Mouse (Mus musculus) midbrain, postnatal 0 days (tissue): ENCODE data around the gene Hexdc. TPM values are rescaled to one million over a fixed set of nuclear protein-coding genes. Genes with fewer than 3 reads are reported as not detected.

ENCODE experiments used
- ATAC-seq: fragments of 200-750 bp; cut with Nextera tagmentation; 2 replicates; pipeline ENCODE4 v1.8.0; 2017; ENCODE audit warnings: moderate number of reproducible peaks, mild to moderate bottlenecking, moderate TSS enrichment, moderate library complexity; ENCODE audit not compliant: low FRiP score
- DNase-seq: peaks from one replicate; pipeline ENCODE4 v3.0.0-alpha.2; 2015; ENCODE audit warnings: low spot score
- H3K27ac ChIP-seq: fragments of 300-500 bp; sonication (generic); 2 replicates; pipeline ENCODE4 v1.5.1; 2014; ENCODE audit warnings: low read depth, mild to moderate bottlenecking, low read length, mixed read lengths
- H3K27me3 ChIP-seq: fragments of 300-500 bp; sonication (generic); 2 replicates; pipeline ENCODE4 v1.6.1; 2014; ENCODE audit warnings: low read length, control low read depth, mixed read lengths; ENCODE audit not compliant: insufficient read depth
- H3K36me3 ChIP-seq: fragments of 300-500 bp; sonication (generic); 2 replicates; pipeline ENCODE4 v1.6.1; 2014; ENCODE audit warnings: low read length, control low read depth, mixed read lengths; ENCODE audit not compliant: insufficient read depth
- H3K4me1 ChIP-seq: fragments of 300-500 bp; sonication (generic); 2 replicates; pipeline ENCODE4 v1.6.1; 2014; ENCODE audit warnings: mild to moderate bottlenecking, control low read depth, antibody characterized with exemption, low read length, mixed read lengths; ENCODE audit not compliant: insufficient read depth
- H3K4me2 ChIP-seq: fragments of 300-500 bp; sonication (generic); 2 replicates; pipeline ENCODE4 v1.6.1; 2014; ENCODE audit warnings: low read depth, mild to moderate bottlenecking, low read length, mixed read lengths; ENCODE audit not compliant: poor library complexity, severe bottlenecking
- H3K4me3 ChIP-seq: fragments of 300-500 bp; sonication (generic); 2 replicates; pipeline ENCODE4 v1.5.1; 2014; ENCODE audit warnings: low read depth, mild to moderate bottlenecking, low read length, moderate library complexity
- H3K9ac ChIP-seq: fragments of 300-500 bp; sonication (generic); replicated peaks from 2 replicates; pipeline ENCODE4 v1.6.1; 2014; ENCODE audit warnings: mild to moderate bottlenecking, low read length, moderate library complexity, mixed read lengths; ENCODE audit not compliant: poor library complexity, severe bottlenecking
- H3K9me3 ChIP-seq: fragments of 300-500 bp; sonication (generic); 2 replicates; pipeline ENCODE4 v1.6.1; 2016; ENCODE audit warnings: low read length, control low read depth
- CTCF ChIP-seq: IDR thresholded peaks from 2 replicates; pipeline ENCODE4 v1.5.1; 2016; ENCODE audit warnings: antibody characterized with exemption, mild to moderate bottlenecking
- WGBS: fragments of 180-500 bp; shearing (Covaris S2); extraction: QIAGEN DNeasy Blood & Tissue Kit; methylation state at CpG from one replicate; pipeline ENCODE4 v1.1.7; 2014; 5-methylcytosine and 5-hydroxymethylcytosine counted together
- polyA plus RNA-seq: library from polyadenylated mRNA; unstranded; fragments of >200 nt; fragmentation: Nextera tagmentation; extraction: Ambion mirVana; gene quantifications from 2 replicates; pipeline ENCODE4 v1.2.1, GENCODE M21; 2015
- total RNA-seq: library from RNA; depleted of rRNA; stranded (reverse); fragments of >200 nt; gene quantifications from 2 replicates; pipeline ENCODE4 v1.2.3, GENCODE M21; 2014; rRNA removed

Hexdc gene
- total and polyA plus RNA-seq, 2 experiments from 2014 or later = 38.1 to 87.4 TPM

DNA sequence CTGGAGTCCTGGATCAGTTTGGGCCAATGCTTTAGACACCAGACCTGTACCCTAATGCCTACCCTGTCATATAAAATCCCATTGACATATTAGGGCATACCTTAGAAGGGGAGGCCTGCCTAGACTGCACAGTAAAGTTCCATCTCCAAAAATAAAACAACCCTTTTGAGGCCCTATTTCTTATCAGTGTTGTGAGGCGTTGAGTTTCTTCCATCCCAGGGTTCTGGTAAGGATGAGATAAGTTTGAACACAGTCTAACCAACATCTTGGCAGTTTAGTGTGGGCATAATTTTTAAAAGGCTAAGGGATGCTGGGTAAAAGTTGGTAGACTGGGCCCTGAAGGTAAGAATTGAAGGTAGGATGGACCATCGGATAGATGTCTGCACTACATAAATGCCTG, 35.4 kb downstream of the Hexdc start:
- WGBS = 100% methylated on average over 2 of the region's 2 CpGs
- DNase-seq (no peak), ATAC-seq (no peak)
- H3K4me1 ChIP-seq = peaks cover 8% of the 10 kb centered on the region; the same call in 1 of the 2 replicates
- H3K27me3 ChIP-seq = no peaks in the 10 kb centered on the region
- no peak overlapping the region for H3K4me2 ChIP-seq
- H3K27ac ChIP-seq = no peak overlapping the region
- H3K36me3 ChIP-seq = peaks cover 16% of the 10 kb centered on the region
- no peak overlapping the region for H3K9ac ChIP-seq
- H3K4me3 ChIP-seq = no peak overlapping the region
- TF ChIP-seq CTCF = no peak
- H3K9me3 ChIP-seq = no peaks in the 10 kb centered on the region

DNA sequence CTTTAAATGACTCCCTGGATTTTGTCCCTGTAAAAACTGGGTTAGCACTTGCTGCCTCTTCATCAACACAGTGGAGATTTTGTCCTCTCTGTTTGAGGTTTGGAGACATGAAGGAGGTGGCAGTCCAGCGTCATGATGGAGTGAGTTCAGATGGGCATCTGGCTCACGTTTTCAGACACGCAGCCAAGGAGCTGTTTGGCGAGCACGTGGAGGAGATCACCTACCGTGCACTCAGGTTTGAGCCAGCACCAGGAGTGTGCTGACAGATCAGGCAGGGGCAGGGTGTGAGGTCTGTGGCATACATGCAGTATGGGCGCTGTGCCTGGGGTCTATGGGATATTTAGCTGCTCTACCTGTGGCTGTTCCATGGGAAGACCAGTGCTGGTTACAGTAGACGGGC, 46.0 kb downstream of the Hexdc start:
- no peak overlapping the region for H3K4me2 ChIP-seq
- ATAC-seq (no peak), DNase-seq (no peak)
- no peak overlapping the region for H3K4me3 ChIP-seq
- no peak for TF ChIP-seq CTCF
- H3K9me3 ChIP-seq = no peaks in the 10 kb centered on the region
- peaks cover 78% of the 10 kb centered on the region for H3K36me3 ChIP-seq
- WGBS = 95% methylated on average over 8 of the region's 8 CpGs
- H3K9ac ChIP-seq = no peak overlapping the region
- no peaks in the 10 kb centered on the region for H3K27me3 ChIP-seq
- no peaks in the 10 kb centered on the region for H3K4me1 ChIP-seq
- no peak overlapping the region for H3K27ac ChIP-seq

DNA sequence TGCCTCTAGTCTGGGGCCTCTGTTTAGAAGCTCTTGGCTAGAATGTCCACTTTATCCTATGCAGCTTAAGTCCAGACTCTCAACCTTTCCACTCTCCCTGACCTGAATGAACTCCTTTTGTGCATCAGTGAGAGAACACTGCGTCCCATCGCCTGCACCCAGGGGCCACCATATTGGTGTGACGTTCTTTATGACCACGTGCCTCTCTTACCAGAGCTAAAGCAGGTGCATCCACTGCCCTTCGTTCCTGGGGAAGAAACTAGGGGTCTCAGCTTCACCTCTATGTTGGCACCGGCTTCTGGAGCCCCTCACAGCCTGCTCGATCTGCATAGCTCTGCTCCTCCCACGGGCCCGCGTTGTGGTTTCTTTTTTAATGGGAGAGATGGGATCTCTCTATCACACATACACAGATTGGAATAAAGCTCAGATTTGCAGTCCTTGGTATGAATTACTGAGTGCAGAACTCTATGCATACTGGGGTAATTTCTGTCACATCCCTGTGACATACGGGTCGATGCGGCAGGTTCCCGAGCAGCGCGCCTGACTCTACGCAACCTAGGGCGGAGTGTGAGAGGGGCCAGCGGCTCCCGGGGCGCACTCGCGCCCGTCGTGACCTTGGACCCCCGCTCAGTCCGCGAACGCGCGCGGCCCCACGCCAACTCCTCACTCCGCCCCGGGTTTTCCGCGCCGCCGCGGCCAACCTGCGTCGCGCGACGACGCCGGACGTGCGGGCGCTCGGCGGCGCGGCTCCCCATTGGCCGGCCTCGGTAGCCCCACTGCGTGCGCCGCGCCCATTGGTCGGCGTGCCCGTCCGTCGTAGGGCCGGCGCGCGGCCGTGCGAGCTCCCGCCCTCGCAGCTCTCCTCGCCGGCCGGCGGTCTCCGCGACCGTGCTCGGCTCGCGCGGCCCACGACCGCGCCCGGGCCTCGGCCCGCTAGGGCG, 55.2 kb downstream of the Hexdc start, which contains the start of gene Foxk2:
TSS of gene Foxk2 (plus strand) at position 831 of the 941 bp plus-strand sequence.
- Histone ChIP-seq H3K27ac (peak within 1 kb of the TSS; percentile 93), H3K36me3 (peaks cover 15% of the 10 kb centered on the region), H3K4me3 (peak within 1 kb of the TSS; percentile 97), H3K4me2 (peak within 1 kb of the TSS; percentile 95), H3K9me3 (no peaks in the 10 kb centered on the region), H3K27me3 (no peaks in the 10 kb centered on the region), H3K9ac (peak within 1 kb of the TSS; percentile 98), H3K4me1 (peaks cover 5% of the 10 kb centered on the region; the same call in 1 of the 2 replicates)
- under 1% methylated on average over 60 of the region's 91 CpGs for WGBS
- ATAC-seq (peak; percentile 98), DNase-seq (peak; percentile 96)
- TF ChIP-seq CTCF = no peak

DNA sequence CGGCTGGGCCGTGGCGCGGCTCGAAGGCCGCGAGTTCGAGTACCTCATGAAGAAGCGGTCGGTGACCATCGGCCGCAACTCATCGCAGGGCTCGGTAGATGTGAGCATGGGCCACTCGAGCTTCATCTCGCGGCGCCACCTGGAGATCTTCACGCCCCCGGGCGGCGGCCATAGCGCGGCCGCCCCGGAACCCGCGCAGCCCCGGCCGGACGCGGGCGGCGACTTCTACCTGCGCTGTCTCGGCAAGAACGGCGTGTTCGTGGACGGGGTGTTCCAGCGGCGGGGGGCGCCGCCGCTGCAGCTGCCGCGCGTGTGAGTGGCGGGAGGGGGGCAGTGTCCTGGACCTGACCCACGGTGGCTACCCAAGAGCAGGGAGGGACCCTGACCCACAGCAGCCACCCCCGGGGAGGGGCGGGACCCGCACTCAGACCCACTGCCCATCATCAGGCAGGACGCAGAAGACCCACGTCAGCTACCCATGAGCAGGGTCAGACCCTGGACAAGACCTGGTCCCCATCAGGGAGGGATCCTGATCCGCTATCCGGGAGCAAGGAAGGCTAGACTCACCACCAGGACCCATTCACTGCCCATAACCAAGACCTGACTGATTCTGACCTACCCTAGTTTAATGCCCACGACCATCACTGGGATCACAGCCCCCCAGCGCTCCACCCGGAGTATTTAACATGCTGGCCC, 56.1 kb downstream of the Hexdc start:
- Histone ChIP-seq H3K4me1 (peaks cover 5% of the 10 kb centered on the region; the same call in 1 of the 2 replicates), H3K9me3 (no peaks in the 10 kb centered on the region), H3K4me3 (peak overlapping the region; percentile 97), H3K36me3 (peaks cover 6% of the 10 kb centered on the region), H3K27me3 (no peaks in the 10 kb centered on the region), H3K27ac (peak overlapping the region; percentile 92), H3K4me2 (peak overlapping the region; percentile 95), H3K9ac (peak overlapping the region; percentile 98)
- ATAC-seq = peak; percentile 17
- DNase-seq = peak; percentile 7
- TF ChIP-seq CTCF = no peak
- WGBS = under 1% methylated on average over 47 of the region's 60 CpGs

DNA sequence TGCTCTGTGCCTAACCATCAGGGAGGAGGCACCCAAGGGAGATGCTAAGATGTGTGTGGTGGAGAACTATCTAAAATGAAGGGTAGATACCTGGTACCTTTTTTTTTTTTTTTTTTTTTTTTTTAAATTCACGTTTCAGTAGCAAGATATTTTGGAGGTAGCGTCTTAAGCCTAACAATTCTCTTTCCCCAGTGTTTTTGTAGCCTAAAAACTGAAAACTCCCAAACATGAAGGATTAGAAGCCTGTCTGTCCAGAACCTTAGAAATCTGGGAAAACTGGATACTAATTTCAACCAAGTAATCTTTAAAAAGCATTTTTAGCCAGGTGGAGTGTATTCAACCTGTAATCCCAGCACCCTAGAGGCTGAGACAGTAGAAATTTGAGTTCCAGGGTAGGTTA, 56.8 kb downstream of the Hexdc start:
- Histone ChIP-seq H3K4me1 (peaks cover 5% of the 10 kb centered on the region; the same call in 1 of the 2 replicates), H3K9ac (peak overlapping the region; percentile 98), H3K9me3 (no peaks in the 10 kb centered on the region), H3K27ac (peak overlapping the region; percentile 92; the same call in 1 of the 2 replicates), H3K4me3 (peak overlapping the region; percentile 97), H3K36me3 (peaks cover 4% of the 10 kb centered on the region), H3K27me3 (no peaks in the 10 kb centered on the region), H3K4me2 (peak overlapping the region; percentile 95)
- WGBS = 64% methylated on average over 2 of the region's 2 CpGs
- ATAC-seq (no peak), DNase-seq (no peak)
- TF ChIP-seq CTCF = no peak

Other genes starting within 250 kb of the Hexdc start
- 116 and 122 TPM in 2 replicates for gene Csnk1d, start 213.1 kb upstream of the Hexdc start, total RNA-seq
- gene Csnk1d, start 213.1 kb upstream of the Hexdc start, polyA plus RNA-seq = 115 TPM in 2 replicates
- not detected in 2 replicates for gene Cd7, start 165.0 kb upstream of the Hexdc start, total RNA-seq
- not detected in 2 replicates for gene Cd7, start 165.0 kb upstream of the Hexdc start, polyA plus RNA-seq
- gene Sectm1b, start 140.9 kb upstream of the Hexdc start, total RNA-seq = not detected in 2 replicates
- gene Sectm1b, start 140.9 kb upstream of the Hexdc start, polyA plus RNA-seq = not detected in 2 replicates
- not detected in 2 replicates for gene Sectm1a, start 123.2 kb upstream of the Hexdc start, total RNA-seq
- not detected in 2 replicates for gene Sectm1a, start 123.2 kb upstream of the Hexdc start, polyA plus RNA-seq
- not detected in 2 replicates for gene Tex19.2, start 85.8 kb upstream of the Hexdc start, total RNA-seq
- not detected in 2 replicates for gene Tex19.2, start 85.8 kb upstream of the Hexdc start, polyA plus RNA-seq
- gene Tex19.1, start 58.3 kb upstream of the Hexdc start, total RNA-seq = not detected in 2 replicates
- gene Tex19.1, start 58.3 kb upstream of the Hexdc start, polyA plus RNA-seq = not detected in 2 replicates
- gene Uts2r, start 44.2 kb upstream of the Hexdc start, total RNA-seq = 0.33 and 0.66 TPM in 2 replicates
- 1.1 and 1.5 TPM in 2 replicates for gene Uts2r, start 44.2 kb upstream of the Hexdc start, polyA plus RNA-seq
- 8.9 and 12.0 TPM in 2 replicates for gene Ogfod3, start 278 bp downstream of the Hexdc start, total RNA-seq
- 25.2 and 32.5 TPM in 2 replicates for gene Ogfod3, start 278 bp downstream of the Hexdc start, polyA plus RNA-seq
- 26.5 and 29.1 TPM in 2 replicates for gene Cybc1, start 24.9 kb downstream of the Hexdc start, total RNA-seq
- gene Cybc1, start 24.9 kb downstream of the Hexdc start, polyA plus RNA-seq = 18.7 and 20.9 TPM in 2 replicates
- gene Narf, start 32.8 kb downstream of the Hexdc start, total RNA-seq = 112 and 129 TPM in 2 replicates
- 37.4 and 38.0 TPM in 2 replicates for gene Narf, start 32.8 kb downstream of the Hexdc start, polyA plus RNA-seq
- gene Foxk2, start 55.6 kb downstream of the Hexdc start, total RNA-seq = 92.5 and 92.9 TPM in 2 replicates
- 13.2 and 13.7 TPM in 2 replicates for gene Foxk2, start 55.6 kb downstream of the Hexdc start, polyA plus RNA-seq
- gene Wdr45b, start 150.0 kb downstream of the Hexdc start, total RNA-seq = 71.9 and 72.5 TPM in 2 replicates
- gene Wdr45b, start 150.0 kb downstream of the Hexdc start, polyA plus RNA-seq = 87.1 and 89.2 TPM in 2 replicates
- 15.0 and 18.3 TPM in 2 replicates for gene Rab40b, start 183.8 kb downstream of the Hexdc start, total RNA-seq
- gene Rab40b, start 183.8 kb downstream of the Hexdc start, polyA plus RNA-seq = 14.8 and 15.7 TPM in 2 replicates
- 17.2 and 22.4 TPM in 2 replicates for gene Fn3krp, start 217.0 kb downstream of the Hexdc start, total RNA-seq
- gene Fn3krp, start 217.0 kb downstream of the Hexdc start, polyA plus RNA-seq = 8.3 and 9.0 TPM in 2 replicates
- 2.2 and 8.2 TPM in 2 replicates for gene Fn3k, start 230.5 kb downstream of the Hexdc start, total RNA-seq
- gene Fn3k, start 230.5 kb downstream of the Hexdc start, polyA plus RNA-seq = 3.7 and 3.9 TPM in 2 replicates
- 87.9 and 104 TPM in 2 replicates for gene Tbcd, start 247.5 kb downstream of the Hexdc start, total RNA-seq
- gene Tbcd, start 247.5 kb downstream of the Hexdc start, polyA plus RNA-seq = 56.5 and 58.4 TPM in 2 replicates